Mouse (Mus musculus): ENCODE measurements around the gene Scin.
"Not testable (repeated sequence)": the region's sequence is repeated elsewhere in the genome, so short reads cannot be mapped to it uniquely, and the experiment has no call there.

The Scin gene

DNA sequence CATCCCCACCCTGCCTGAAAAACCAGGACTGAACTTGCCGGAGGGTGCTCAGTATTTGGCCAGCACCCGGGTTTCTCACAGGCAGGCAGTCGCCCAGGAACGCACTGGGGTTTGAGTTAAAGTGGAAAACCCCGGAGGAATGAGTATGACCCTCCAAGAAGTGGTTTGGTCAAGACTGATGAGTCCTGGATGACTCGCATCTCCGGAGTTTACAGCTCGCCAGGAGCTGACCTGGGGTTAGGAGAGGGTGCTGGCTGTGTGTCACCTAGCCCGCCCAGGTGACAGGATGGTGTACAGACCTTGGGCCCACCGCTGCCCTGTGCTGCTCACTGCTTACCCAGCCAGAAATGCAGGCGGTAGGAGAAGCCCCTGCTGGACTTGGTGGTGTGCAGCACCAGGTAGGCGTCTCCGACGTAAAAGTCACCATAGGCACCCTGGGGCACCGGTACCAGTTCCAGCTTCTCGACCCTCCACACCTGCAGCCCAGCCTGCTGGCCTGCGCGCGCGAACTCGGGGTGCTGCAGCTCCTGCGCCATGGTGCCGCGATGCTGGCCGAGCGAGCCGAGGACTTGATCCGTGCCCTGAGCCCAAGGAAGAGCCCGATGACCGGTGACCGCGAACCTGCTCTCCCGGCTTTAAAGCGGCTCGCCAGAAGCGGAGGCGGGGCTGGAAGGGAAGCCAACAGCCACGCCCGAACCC, at the start of gene Scin:
Gene Scin, minus strand, starts transcription at position 656 of the 699 bp plus-strand sequence.
- DNase-seq: peak; percentile 66

DNA sequence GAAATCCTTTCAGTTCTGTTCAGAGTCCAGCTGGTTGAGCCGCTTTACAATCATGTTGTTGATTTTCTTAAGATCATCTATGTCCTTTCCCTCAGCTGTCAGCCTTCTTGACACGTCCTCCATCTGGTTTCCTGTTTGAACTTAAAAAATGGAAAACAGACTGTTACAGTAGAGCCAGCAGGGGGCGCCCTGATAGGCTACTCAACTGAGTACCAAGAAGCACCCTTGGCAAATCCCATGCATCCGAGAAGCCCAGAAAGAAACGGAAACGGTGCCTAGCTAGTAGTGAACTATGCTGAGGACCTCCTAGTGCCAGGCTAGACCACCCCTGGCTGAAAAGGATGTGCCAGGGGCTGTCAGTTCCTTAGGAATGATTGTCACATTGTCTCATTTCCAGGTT, 43.1 kb upstream of the Scin start:
- DNase-seq: peak; percentile 49

DNA sequence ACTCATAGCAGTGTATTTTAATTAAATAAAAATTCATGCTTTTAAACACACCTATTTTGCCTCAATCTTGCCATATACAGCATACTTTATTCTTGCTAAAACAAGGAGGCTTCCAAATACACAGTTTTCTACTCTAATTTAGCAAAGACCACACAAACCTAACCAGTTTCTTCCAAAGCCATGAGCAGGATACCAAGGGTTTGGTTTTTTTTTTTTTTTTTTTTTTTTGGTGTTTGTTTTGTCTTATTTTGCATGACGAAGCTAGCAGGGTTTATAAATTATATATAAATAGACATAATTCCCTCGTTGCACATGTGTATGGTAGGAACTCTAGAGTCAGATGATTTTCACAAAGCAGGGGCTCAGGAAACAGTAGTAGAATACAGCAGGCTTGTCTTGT, 42.1 kb upstream of the Scin start:
- DNase-seq: no peak

DNA sequence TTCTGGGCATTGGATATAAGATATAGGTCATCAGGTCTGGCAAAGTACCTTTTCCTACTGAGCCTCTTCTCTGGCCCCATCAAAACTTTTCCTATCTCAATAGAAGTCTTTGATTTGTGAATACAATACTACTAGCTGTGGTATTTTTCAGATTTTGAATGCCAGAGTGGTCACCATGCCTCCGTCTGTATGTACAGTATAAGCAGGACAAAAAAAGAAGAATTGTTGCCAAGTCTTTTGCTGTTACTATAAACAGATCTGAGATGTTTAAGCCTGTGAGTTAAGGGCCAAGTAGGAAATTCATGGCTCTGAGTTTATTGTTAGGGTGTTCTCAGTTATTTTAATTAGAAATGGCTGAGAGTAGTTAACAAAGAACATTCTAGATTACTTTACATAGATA, 41.1 kb upstream of the Scin start:
- DNase-seq: not testable (repeated sequence)

DNA sequence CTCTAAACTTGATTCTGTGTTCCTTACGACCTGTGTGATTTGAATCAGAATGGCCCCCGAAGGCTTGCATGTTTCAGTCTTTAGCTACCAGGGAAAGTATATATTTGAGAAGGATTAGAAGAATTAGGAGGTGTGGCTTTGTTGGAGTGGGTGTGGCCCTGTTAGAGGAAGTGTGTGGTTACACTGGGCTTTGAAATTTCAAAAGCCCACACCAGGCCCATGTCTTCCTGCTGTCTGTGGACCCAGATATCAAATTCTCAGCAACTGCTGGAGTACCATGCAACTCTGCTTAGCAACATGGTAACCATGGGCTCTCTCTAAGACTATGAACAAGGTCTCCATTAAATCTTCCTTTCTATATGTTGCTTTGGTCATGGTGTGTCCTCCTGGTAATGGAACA, 37.6 kb upstream of the Scin start:
- DNase-seq: no peak

DNA sequence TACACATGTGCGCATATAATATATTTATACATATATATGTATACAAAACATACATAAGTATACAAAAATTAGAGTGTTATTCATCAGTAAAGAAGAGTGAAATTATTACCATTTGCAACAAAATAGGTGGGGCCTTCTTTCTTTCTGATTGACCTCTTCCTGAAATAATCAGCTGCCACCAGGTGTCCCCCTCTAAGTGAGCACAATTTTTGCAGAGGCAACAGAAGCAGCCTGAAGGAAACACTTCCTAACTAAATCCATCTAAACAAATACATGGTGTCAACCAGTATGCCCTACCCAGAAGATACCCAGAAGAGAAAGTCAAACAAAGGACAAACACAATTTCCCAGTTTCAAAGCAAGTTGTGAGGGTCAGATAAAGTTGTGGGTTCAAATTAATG, 35.6 kb upstream of the Scin start:
- DNase-seq: no peak

DNA sequence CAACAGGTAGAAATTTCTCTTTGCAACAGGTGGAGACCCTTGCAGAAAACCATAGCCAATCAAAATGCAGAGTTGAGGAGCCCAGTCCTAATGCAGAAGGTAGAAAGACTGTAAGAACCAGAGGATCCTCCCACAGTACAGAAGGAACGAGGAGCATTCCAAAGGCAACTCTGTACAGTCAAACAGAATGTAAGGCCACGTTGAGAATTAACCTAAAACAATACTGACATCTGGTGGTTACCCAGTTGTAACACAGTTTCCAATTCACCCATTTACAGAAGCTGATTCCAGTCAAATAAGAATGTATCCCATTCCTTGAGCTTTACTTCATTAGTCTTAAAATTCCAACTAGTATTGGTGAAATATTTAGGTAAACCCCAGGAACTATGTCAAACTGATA, 30.6 kb upstream of the Scin start:
- DNase-seq: peak; percentile 11

DNA sequence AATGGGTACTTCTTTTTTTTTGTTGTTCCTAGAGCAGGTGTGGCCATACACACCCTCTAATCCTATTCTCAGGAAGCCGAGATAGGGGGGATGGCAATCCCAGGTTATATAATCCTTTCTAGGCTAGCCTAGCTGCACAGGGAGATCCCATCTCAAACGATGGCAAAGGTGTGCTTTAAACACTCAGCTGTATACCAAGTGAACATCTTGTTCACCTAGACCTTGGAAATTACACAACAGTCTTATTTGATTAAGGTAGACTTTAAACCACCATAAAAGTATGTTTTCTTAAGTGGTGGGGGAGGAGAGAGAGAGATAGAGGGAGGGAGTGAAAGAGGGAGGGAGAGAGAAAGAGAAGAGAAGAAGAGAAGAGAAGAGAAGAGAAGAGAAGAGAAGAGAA, 26.7 kb upstream of the Scin start:
- no peak for DNase-seq

DNA sequence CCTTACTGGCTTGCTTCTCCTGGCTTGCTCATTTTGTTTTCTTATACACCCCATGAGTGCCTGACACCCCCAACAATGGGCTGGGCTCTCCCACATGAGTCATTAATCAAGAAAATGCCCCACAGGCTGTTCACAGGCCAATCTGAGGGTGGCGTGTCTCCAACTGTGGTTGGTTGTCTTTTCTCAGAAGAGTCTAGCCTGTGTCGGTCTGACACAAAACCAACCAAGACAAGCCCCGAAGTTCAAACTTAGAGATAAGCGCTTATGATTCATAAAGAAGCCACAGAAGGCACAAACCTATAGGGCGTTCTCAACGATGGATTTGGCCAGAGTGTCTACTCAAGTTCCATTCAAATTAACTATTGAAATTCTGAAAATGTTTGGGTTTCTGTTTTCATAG, 20.2 kb upstream of the Scin start:
- DNase-seq: no peak

DNA sequence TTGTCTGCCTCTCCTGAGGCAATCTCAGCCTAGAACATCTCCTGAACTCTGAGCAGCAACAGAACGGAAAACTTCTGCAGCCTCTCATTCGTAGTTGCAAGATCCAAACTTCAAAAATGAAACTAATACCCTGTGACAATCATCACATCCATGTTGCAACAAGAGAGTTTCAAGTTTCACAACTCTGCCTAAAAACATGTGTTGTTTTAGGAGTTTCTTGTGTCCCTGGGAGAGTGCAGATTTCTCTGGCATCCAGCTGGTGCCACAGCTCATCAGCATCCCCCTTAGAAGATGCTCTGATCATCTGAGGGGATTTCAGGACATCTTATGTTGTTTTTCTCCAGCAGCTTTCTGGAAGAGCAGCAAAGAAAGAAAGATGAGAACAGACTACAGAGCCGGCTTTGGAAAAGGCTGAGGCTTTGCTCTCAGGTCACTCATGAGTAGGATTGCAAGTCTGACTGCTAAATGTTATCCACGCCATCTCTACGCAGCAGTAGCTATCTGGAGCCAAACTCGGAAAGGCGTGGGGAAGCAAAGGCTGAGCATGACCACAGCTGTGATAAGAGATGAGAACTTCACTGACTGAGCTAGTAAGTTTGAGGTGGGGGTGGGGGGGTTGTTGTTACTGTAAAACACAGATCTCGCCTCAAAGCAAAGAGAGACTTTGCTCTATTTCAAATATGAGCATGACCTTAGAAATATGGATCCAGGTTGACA, 18.5 kb upstream of the Scin start:
- no peak for DNase-seq

DNA sequence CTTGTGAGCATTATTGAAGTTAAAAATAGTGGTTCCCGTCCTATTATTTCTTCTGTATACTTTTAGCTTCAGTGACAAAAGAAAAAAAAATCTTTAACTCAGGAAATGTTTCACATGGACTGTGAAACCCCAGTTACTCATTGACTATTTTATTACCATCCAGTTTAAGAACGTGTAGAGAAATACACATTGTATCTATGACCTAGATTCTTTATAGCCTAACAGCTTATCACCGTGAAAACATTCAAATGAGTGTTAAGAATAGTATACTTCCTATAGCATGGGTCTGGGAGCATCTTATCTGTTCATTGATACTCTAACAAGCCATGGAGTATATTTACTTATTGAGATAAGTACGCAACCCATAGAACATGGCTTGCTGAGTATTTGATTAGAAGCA, 13.3 kb upstream of the Scin start:
- DNase-seq: no peak

DNA sequence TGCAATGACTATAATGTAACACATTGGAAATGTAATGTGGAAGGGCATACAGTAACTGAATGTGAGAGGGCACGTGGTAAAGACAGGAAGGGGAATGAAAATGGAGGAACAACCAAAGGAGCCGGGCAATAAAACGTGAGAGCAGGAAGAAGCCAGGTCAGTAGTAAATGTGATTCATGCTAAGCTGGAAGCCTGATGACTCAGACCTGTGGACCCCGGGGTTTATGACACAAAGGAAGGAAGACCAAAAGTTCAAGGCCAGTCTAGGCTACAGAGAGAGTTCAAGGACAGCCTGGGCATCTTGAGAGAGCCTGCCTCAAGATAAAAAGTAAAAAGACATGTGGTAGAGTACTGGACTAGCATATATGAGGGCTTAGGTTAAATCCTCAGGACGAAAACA, 12.5 kb upstream of the Scin start:
- no peak for DNase-seq

DNA sequence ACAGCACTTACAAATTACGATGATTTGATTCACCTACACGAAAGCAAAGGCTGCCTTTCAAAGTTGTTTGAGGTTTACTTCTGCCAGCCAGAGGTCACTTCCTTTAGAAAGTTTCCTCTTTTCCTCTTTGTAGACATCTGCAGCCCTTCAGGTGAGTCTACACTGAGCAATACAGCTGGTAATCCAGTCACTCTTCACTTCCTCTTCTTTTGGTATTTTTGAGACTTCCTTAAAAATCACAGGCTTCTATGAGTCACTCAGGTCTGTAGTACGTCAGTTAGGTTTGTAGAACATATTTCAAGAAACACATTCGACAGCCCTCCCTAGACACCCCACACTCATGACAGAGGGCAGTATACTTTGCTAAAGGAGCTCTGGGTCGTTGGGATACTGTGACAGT, 6.7 kb upstream of the Scin start:
- DNase-seq: no peak

DNA sequence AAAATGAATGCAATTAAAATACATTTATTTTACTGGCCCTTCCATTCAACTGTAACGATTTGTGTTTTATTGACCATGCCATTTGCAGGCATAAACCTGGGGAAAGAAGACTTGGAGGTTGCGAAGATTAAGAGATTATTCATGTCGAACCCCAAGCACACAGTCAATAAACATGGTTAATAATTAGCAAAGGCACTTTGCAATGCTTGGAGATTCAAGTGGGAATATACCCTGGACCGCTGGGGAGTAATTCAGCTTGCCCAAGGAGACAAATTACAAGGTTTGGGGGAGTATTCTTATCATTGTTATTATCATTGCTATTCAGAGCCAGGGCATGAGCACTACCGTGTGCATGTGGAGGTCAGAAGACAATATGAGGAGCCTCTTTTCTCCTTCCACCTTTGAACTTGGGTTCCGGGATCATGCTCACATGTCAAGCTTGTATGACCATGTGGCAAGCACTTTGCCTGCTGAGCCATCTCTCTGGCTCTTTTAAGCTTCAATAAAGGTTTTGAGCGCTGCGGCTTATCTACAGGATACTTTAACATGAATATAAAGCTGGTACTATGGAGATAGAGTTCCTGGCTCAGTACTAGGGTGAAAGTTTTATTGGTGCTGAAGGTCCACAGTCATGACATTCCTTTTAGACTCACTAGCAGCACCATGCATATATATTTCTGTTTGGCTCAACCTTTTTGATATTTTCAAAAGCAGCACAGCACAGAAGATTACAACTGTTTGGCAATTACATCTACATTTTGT, 5.6 kb upstream of the Scin start:
- DNase-seq: no peak

DNA sequence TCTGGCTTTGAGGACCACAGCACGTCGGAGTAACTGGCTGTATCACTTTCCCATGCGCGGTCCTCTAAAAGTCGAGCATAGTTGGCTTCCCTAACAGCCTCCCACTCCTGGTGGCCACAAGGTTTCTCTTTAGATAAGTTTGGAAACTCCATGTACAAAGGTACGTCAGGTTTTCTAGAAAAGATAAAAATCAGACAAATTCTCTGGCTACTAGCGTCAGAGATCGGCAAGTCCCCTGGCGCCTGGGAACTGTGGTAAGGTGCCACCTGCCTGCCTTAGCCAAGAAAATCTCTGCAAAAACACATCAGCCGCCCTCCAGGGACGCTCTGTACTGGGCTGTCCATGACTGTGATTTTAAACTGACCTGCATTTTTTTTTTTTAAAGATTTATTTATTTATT, 501 bp upstream of the Scin start:
- no peak for DNase-seq

DNA sequence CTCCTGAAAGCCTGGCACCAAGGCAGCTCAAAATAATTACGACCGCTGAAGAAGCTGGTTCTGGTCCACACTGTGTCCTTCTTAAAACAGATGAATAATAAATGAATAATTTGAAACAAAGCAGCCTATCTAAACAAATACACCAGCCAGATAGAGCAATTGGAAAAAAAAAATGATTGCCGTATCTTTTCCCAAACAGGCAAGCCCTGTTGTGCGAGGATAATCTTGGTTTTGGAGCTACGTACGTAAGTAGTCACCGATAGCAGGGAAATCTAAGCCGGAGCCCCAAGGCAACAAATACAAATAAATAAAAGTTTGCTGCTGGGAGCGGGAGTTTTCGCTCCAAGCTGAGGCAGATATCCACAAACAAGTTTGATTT, 845 bp downstream of the Scin start:
- no peak for DNase-seq

DNA sequence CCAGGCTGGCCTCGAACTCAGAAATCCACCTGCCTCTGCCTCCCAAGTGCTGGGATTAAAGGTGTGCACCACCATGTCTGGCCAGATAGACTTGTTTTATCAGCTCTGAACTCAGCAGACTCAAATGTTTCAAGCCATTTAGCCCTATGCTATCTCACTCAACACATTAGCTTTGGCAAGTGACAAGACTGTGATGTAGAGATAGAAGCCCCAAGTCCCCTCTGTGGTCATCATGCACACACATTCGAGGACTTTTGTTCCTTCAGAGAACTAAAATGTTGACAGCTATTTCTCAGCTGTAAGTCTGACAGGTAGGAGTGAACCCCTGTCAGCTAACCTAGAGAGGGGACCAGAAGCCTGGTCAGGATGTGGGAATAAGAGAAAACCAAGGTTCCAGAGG, 15.2 kb downstream of the Scin start:
- DNase-seq: no peak

DNA sequence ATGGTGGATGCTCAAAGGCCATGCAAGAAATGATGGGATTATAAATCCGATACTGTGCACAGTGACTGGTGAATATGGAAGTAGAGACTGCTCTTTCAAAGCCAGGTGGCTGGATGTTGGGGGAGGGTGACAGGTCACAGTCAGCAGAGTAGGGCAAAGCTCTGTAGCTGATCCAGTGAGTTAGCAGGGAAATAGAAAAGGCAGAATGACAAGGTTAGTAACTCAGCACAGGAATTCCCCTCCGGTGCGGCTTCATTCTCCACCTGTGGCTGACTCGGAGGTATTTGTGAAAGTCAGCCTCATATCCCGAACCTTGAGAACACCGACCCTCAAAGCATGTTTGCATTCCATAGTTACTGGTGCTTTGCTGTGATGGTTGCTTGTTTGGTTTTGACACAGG, 17.0 kb downstream of the Scin start:
- DNase-seq: peak; percentile 46

DNA sequence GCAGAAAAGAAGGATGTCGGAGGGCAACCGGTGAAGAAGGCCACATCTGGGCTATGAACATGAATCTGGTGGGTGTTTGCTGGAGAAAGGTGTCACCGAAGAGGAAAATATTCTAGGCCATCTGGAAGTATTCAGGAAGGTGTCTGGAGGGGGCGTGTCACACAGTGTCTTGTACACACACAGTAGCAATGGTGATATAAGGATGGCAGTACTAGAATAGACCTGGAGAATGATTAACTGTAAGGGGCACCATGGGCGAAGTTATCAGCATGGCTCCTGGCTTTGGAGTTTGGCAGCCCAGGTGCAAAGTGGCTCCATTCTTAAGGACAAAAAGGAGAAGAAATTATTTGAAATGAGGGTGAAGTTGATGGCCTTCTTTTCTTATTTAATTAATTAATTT, 17.8 kb downstream of the Scin start:
- no peak for DNase-seq

DNA sequence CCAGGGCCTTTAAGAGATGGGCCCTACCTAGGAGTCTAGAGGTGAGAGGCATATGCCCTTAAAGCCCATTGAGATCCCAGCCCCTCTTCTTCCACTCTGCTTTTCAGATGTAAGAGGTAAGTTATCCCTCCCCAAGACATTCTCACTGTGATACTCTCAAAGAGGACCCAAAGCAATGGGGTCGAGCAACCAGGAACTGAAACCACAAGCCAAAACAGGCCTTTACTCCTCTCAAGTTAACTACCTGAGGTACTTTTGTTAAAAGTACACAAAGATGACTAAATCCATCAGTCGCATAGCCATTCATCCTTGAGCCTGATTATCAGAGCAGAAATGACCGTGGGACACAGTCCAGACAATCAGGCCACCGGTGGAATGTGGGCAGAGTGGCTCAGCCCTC, 19.1 kb downstream of the Scin start:
- DNase-seq: no peak

DNA sequence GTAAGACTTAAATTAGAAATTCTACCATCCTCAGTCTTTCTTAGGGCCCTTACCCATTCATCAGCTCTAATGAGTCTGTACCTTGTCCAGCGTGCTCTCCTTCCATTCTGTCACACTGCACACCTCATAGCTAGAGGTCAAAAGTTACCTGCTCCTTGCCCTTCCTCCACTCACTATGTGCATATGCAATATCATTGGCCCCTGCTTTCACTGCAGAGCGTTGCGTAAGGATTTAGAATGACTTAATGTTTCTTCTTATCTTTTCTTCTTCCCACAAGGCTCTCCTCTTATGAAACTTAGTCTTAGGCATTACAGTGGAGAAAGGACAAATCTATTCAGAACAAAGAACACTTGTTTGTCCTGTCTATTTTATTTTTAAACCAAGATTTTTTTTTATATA, 20.0 kb downstream of the Scin start:
- DNase-seq: no peak

DNA sequence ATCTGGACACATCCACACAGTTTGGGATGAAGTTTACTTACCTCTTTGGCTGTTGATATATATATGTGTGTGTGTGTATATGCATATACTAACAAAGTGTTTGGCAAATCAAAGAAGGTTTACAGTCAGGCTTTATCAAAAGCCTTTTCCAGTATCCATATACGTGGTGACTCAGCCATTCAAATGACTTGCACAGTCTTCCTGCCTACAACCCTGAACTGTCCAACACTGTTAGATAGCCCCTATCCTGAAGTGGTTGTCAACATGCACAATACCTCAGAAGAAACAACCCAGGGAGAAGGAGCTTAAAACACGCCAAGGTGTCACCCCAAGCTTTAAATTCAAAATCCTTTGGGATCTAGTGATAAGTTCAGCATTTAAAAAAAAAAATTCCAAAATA, 20.4 kb downstream of the Scin start:
- no peak for DNase-seq

DNA sequence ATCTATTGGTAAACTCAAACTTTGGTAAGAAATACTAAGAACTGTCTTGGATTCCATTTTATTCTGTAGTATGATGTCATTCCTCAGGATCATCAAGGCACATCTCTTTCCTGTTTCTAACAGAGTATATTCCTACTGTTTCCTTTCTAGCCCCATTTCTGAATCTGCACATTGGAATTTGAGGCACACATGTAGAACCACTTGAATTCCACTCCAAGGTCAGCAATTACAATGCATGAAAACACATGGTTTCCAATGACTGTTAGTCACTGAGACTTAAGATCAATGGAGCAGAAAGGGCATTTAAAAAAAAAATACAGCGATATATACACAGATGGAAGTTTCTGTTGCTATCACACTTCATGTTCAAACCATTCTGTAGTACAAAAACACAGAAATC, 24.8 kb downstream of the Scin start:
- DNase-seq: no peak

DNA sequence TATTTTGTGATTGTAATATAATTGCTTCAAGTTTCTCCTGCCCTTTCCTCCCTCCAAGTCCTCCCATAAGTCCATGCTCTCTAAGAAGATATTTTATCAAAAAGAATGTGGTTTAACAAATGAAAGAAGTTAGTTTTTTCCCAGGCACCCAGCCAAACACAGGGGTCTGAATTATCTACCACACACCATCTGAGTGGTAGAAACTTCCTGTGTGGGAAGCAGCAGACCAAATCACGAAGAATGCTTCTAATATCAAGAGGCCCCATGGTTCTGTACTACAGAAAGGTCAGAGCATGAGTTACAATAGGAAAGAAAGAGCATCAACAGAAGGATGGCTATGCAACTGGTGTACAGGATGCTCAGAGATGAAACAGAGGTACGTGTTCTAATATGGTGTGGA, 25.9 kb downstream of the Scin start:
- no peak for DNase-seq

Data from kidney, postnatal 10 days (tissue).